Comparison of ENCODE assay signal across 9 mouse cellular contexts in genomic region chr10:60080982-60081825, GRCm38 (mm10). TPM values are rescaled to one million over a fixed set of nuclear protein-coding genes. Genes with fewer than 3 reads are reported as not detected.
A peak's percentile ranks its signal among the peaks of the same experiment; 100 is the strongest.
DNase-seq lines count a peak whose midpoint lies in the region; ATAC-seq lines count a peak whose summit lies in the region.
"Had no signal": no experiment of that assay in that cellular context is flagged by ENCODE, and none has a peak within 500 bp of the region (broad histone marks: within the 10 kb centered on the region; RNA-seq: fewer than 3 reads in every experiment).

No protein-coding gene starts in this region.

- H3K9me3 ChIP-seq in lung, embryonic 16.5 days (ENCODE audit: control insufficient read depth, low read length) = no peaks in the 10 kb centered on the region
- H3K9me3 ChIP-seq in heart, embryonic 13.5 days = no peaks in the 10 kb centered on the region
- H3K9me3 ChIP-seq in kidney, embryonic 16.5 days (ENCODE audit: low read length) = no peaks in the 10 kb centered on the region
- H3K9me3 ChIP-seq: neural tube, embryonic 12.5 days had no signal

- no peaks in the 10 kb centered on the region for H3K36me3 ChIP-seq in lung, embryonic 16.5 days (ENCODE audit: control insufficient read depth, insufficient read depth, low read length)
- H3K36me3 ChIP-seq in heart, embryonic 13.5 days = no peaks in the 10 kb centered on the region
- no peaks in the 10 kb centered on the region for H3K36me3 ChIP-seq in kidney, embryonic 16.5 days (ENCODE audit: insufficient read depth, low read length)
- H3K36me3 ChIP-seq: neural tube, embryonic 12.5 days had no signal

- no peak overlapping the region for H3K9ac ChIP-seq in lung, embryonic 16.5 days (ENCODE audit: low read length)
- peak overlapping the region; percentile 15; the same call in 1 of the 2 replicates for H3K9ac ChIP-seq in heart, embryonic 13.5 days
- H3K9ac ChIP-seq in kidney, embryonic 16.5 days (replicated peaks; ENCODE audit: low read length) = no peak overlapping the region
- H3K9ac ChIP-seq: neural tube, embryonic 12.5 days had no signal

- ATAC-seq in lung, embryonic 16.5 days (ENCODE audit: low read depth) = no peak; the same call in 1 of the 2 replicates
- no peak for ATAC-seq in heart, embryonic 13.5 days (ENCODE audit: extremely low read depth, insufficient number of reproducible peaks, low FRiP score, low TSS enrichment)
- 0 out of 2 replicates have a peak, but pooled peaks have one; percentile 12 for ATAC-seq in kidney, embryonic 16.5 days (ENCODE audit: low FRiP score, low TSS enrichment)

- H3K4me3 ChIP-seq in lung, embryonic 16.5 days (ENCODE audit: low read length) = no peak overlapping the region
- no peak overlapping the region for H3K4me3 ChIP-seq in heart, embryonic 13.5 days
- H3K4me3 ChIP-seq in kidney, embryonic 16.5 days (ENCODE audit: low read length) = no peak overlapping the region
- H3K4me3 ChIP-seq: neural tube, embryonic 12.5 days had no signal

- H3K27me3 ChIP-seq in lung, embryonic 16.5 days (ENCODE audit: control insufficient read depth, insufficient read depth, low read depth, low read length) = no peaks in the 10 kb centered on the region
- H3K27me3 ChIP-seq in heart, embryonic 13.5 days (replicated peaks) = peaks cover 47% of the 10 kb centered on the region
- no peaks in the 10 kb centered on the region for H3K27me3 ChIP-seq in kidney, embryonic 16.5 days (ENCODE audit: insufficient read depth, low read length)
- H3K27me3 ChIP-seq: neural tube, embryonic 12.5 days had no signal

- no peak for DNase-seq in lung, postnatal 25 days (ENCODE audit: low spot score)
- DNase-seq in cerebellum, postnatal 10 days = peak; percentile 56 to 67
- peak; percentile 71 for DNase-seq in naive thymus-derived CD4-positive, alpha-beta T cell, adult 2 months (ENCODE audit: low read depth)
- no peak for DNase-seq in right cerebral cortex, adult 18-20 months
- no peak for DNase-seq in urinary bladder, adult 2 months (ENCODE audit: low spot score)

- peak overlapping the region; percentile 53 for H3K27ac ChIP-seq in lung, embryonic 16.5 days (ENCODE audit: low read length)
- peak overlapping the region; percentile 80 for H3K27ac ChIP-seq in heart, embryonic 13.5 days (replicated peaks)
- peak overlapping the region; percentile 68 for H3K27ac ChIP-seq in kidney, embryonic 16.5 days (ENCODE audit: low read length)
- H3K27ac ChIP-seq: neural tube, embryonic 12.5 days had no signal

- WGBS in lung, embryonic 16.5 days = 42% methylated on average over 17 of the region's 21 CpGs
- 45% methylated on average over 21 of the region's 21 CpGs for WGBS in heart, embryonic 13.5 days
- 34% methylated on average over 21 of the region's 21 CpGs for WGBS in kidney, embryonic 16.5 days

- H3K4me2 ChIP-seq in lung, embryonic 16.5 days (ENCODE audit: low read depth, low read length) = no peak overlapping the region
- peak overlapping the region; percentile 33 for H3K4me2 ChIP-seq in heart, embryonic 13.5 days
- H3K4me2 ChIP-seq in kidney, embryonic 16.5 days (replicated peaks; ENCODE audit: low read depth, low read length) = no peak overlapping the region
- H3K4me2 ChIP-seq: neural tube, embryonic 12.5 days had no signal

- peaks cover 28% of the 10 kb centered on the region for H3K4me1 ChIP-seq in lung, embryonic 16.5 days (replicated peaks; ENCODE audit: control insufficient read depth, insufficient read depth, low read length)
- peaks cover 70% of the 10 kb centered on the region for H3K4me1 ChIP-seq in heart, embryonic 13.5 days
- H3K4me1 ChIP-seq in kidney, embryonic 16.5 days (ENCODE audit: insufficient read depth, low read length) = peaks cover 50% of the 10 kb centered on the region

RNA-seq across cellular contexts. Expression of gene Spock2, which starts 24.8 kb away (rescaled TPM):
- polyA plus RNA-seq in lung, embryonic 16.5 days (2015; fragmentation: Nextera tagmentation; extraction: Ambion mirVana) = 4.4 and 4.7 TPM in 2 replicates
- polyA plus RNA-seq in heart, embryonic 13.5 days (2015; fragmentation: Nextera tagmentation; extraction: Ambion mirVana) = 2.6 and 3.0 TPM in 2 replicates
- 47.1 and 56.8 TPM in 2 replicates for polyA plus RNA-seq in kidney, embryonic 16.5 days (2015; fragmentation: Nextera tagmentation; extraction: Ambion mirVana)
- polyA plus RNA-seq in urinary bladder, adult 2 months (2012; rRNA removed) = 14.4 and 20.9 TPM in 2 replicates

Comparison
In these comparisons a context has a peak if more than half of its experiments do, and no peak if none do; other contexts are left out.
1. DNase-seq: peak in cerebellum, postnatal 10 days (2 of 2) and naive thymus-derived CD4-positive, alpha-beta T cell, adult 2 months (single experiment); none in lung, postnatal 25 days (single experiment), right cerebral cortex, adult 18-20 months (single experiment) and urinary bladder, adult 2 months (single experiment).
2. Peak in every context shown above with its lines, with median percentiles within 50 percentile points of each other: H3K27ac ChIP-seq.